Mouse (Mus musculus) liver, adult 2 months (tissue): ENCODE measurements around the gene 6330409D20Rik. TPM values are rescaled to one million over a fixed set of nuclear protein-coding genes. Genes with fewer than 3 reads are reported as not detected.

ENCODE experiments used
- DNase-seq: peaks from one replicate; pipeline ENCODE4 v3.0.0-alpha.2; 2011; ENCODE audit warnings: low read depth, low spot score; ENCODE audit errors: extremely low read depth
- H3K27ac ChIP-seq: fragments of 200-500 bp; replicated peaks from 2 replicates; pipeline ENCODE4 v1.5.1; 2012; ENCODE audit warnings: low read depth, mild to moderate bottlenecking, control low read depth, inconsistent platforms, low read length; ENCODE audit not compliant: insufficient read depth
- H3K27me3 ChIP-seq: fragments of 200-500 bp; 2 replicates; pipeline ENCODE4 v1.6.1; 2012; ENCODE audit warnings: mild to moderate bottlenecking, moderate library complexity, low read length, inconsistent platforms; ENCODE audit not compliant: control insufficient read depth, insufficient read depth
- H3K36me3 ChIP-seq: fragments of 200-500 bp; 2 replicates; pipeline ENCODE4 v1.6.1; 2012; ENCODE audit warnings: low read length, inconsistent platforms; ENCODE audit not compliant: control insufficient read depth, insufficient read depth
- H3K4me1 ChIP-seq: fragments of 200-500 bp; 2 replicates; pipeline ENCODE4 v1.6.1; 2011; ENCODE audit warnings: low read length; ENCODE audit not compliant: control insufficient read depth, insufficient read depth
- H3K4me3 ChIP-seq: fragments of 200-500 bp; 2 replicates; pipeline ENCODE4 v1.5.1; 2011; ENCODE audit warnings: low read depth, mild to moderate bottlenecking, control low read depth, low read length, moderate library complexity; ENCODE audit not compliant: insufficient read depth
- H3K79me2 ChIP-seq: fragments of 200-500 bp; 2 replicates; pipeline ENCODE4 v1.6.1; 2012; ENCODE audit warnings: inconsistent platforms, mild to moderate bottlenecking, low read length, moderate library complexity; ENCODE audit not compliant: control insufficient read depth, insufficient read depth
- H3K9ac ChIP-seq: fragments of 200-500 bp; 2 replicates; pipeline ENCODE4 v1.6.1; 2012; ENCODE audit warnings: low read depth, mild to moderate bottlenecking, control low read depth, inconsistent platforms, low read length
- CTCF ChIP-seq: fragments of 200-500 bp; IDR thresholded peaks from 2 replicates; pipeline ENCODE4 v1.5.1; 2011; ENCODE audit warnings: low read depth, low read length, control low read depth
- POLR2A ChIP-seq: fragments of 200-500 bp; IDR thresholded peaks from 2 replicates; pipeline ENCODE4 v1.6.1; 2011; ENCODE audit warnings: low read length, control low read depth; ENCODE audit not compliant: insufficient read depth; ENCODE audit errors: extremely low read depth
- WGBS: fragments of 180-500 bp; shearing (Covaris S2); methylation state at CpG from one replicate; pipeline ENCODE4 v1.1.7; 2018; 5-methylcytosine and 5-hydroxymethylcytosine counted together
- polyA plus RNA-seq: library from polyadenylated mRNA; depleted of rRNA; stranded (reverse); fragments of >200 nt; gene quantifications from 2 replicates; pipeline ENCODE4 v1.2.3, GENCODE M21; 2012; rRNA removed
- total RNA-seq: library from RNA; depleted of rRNA; stranded (reverse); fragments of >200 nt; gene quantifications from 2 replicates; pipeline ENCODE4 v1.2.3, GENCODE M21; 2014; rRNA removed

Gene 6330409D20Rik
- not detected in 2 replicates for total RNA-seq
- polyA plus RNA-seq, result not detected in 2 replicates

DNA sequence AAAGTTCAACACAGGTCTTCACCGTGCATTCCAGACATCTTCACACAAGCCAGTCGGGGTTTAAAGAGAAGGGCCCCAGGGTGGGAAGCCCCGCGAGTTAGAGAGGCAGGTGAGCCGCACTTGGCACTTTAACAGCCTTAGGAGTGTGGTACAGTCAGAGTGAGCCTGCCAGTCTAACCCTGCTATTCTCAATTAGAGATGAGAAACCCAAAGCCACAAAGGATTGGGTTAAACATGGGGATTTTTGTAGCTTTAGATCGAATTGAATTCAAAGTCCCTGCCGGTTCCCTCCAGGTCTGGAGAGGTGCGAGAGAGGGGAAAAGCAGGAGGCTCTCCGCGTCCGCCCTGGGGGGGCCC, at the start of gene 6330409D20Rik:
Gene 6330409D20Rik (minus strand): TSS at position 101 of the 357 bp plus-strand sequence.
- Histone ChIP-seq H3K27ac (no peak within 1 kb of the TSS), H3K79me2 (no peaks in the 10 kb centered on the region), H3K9ac (peak within 1 kb of the TSS; percentile 24; the same call in 1 of the 2 replicates), H3K4me1 (peaks cover 4% of the 10 kb centered on the region; the same call in 1 of the 2 replicates), H3K27me3 (peaks cover 7% of the 10 kb centered on the region), H3K36me3 (no peaks in the 10 kb centered on the region), H3K4me3 (no peak within 1 kb of the TSS; the same call in 1 of the 2 replicates)
- 24% methylated on average over 11 of the region's 11 CpGs for WGBS
- TF ChIP-seq POLR2A (no peak), CTCF (no peak)
- no peak for DNase-seq

- DNase-seq, result no peak
- H3K4me3 ChIP-seq, result no peak overlapping the region
- H3K4me1 ChIP-seq, result no peaks in the 10 kb centered on the region
- 59% methylated on average over 2 of the region's 2 CpGs for WGBS
- no peak overlapping the region for H3K9ac ChIP-seq
- H3K27me3 ChIP-seq, result no peaks in the 10 kb centered on the region
- H3K36me3 ChIP-seq, result no peaks in the 10 kb centered on the region
- no peaks in the 10 kb centered on the region for H3K79me2 ChIP-seq
- H3K27ac ChIP-seq, result no peak overlapping the region
- TF ChIP-seq CTCF (no peak), POLR2A (no peak)
Measured at GRCm38 (mm10) chr2:32788581-32788980, 47.8 kb upstream of the 6330409D20Rik start.

GRCm38 (mm10) chr2:32787176-32787575, 46.4 kb upstream of the 6330409D20Rik start:
- H3K79me2 ChIP-seq, result no peaks in the 10 kb centered on the region
- 66% methylated on average over 6 of the region's 6 CpGs for WGBS
- H3K27ac ChIP-seq, result no peak overlapping the region
- peak; percentile 7 for DNase-seq
- H3K4me3 ChIP-seq, result no peak overlapping the region
- H3K36me3 ChIP-seq, result no peaks in the 10 kb centered on the region
- H3K4me1 ChIP-seq, result no peaks in the 10 kb centered on the region
- TF ChIP-seq CTCF (peak; percentile 7; the same call in 1 of the 2 replicates), POLR2A (no peak)
- no peak overlapping the region for H3K9ac ChIP-seq
- no peaks in the 10 kb centered on the region for H3K27me3 ChIP-seq

DNA sequence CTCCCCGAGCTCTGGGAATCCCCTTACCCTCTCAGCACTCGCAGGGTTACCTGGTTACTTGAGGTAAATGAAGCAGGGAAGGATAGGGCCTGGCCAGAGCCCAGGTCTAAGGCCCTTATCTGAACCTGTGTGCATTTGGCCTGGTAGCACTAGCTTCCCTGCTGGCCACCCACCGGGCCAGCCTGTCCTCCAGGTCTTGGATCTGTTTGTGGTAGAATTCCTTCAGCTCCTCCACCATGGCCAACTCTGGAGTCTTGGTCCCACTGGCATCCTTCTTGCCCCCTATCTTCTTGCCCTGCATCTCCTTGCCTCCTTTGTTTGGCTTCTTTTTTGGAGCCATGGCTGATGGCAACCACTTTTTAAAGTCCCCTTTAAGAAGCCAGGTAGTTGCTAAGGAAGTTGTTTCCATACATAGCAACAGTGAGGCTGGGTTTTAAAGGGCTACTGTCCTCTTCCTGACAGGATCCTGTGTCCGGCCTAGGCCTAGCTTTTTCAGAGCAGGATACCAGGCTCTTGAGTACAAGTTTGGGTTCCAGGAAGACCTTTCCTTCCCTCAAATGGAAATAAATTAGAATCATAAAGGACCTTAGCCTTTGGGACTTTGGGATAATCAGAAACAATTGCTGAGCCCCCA, 43.3 kb upstream of the 6330409D20Rik start, which contains the start of gene Cfap157:
Gene Cfap157 (minus strand): TSS at position 381 of the 634 bp plus-strand sequence.
- TF ChIP-seq POLR2A (no peak), CTCF (no peak)
- H3K4me1 ChIP-seq, result no peaks in the 10 kb centered on the region
- no peaks in the 10 kb centered on the region for H3K79me2 ChIP-seq
- no peaks in the 10 kb centered on the region for H3K36me3 ChIP-seq
- no peaks in the 10 kb centered on the region for H3K27me3 ChIP-seq
- H3K9ac ChIP-seq, result no peak within 1 kb of the TSS
- H3K4me3 ChIP-seq, result no peak within 1 kb of the TSS
- H3K27ac ChIP-seq, result no peak within 1 kb of the TSS
- peak; percentile 19 for DNase-seq
- 77% methylated on average over 4 of the region's 4 CpGs for WGBS

DNA sequence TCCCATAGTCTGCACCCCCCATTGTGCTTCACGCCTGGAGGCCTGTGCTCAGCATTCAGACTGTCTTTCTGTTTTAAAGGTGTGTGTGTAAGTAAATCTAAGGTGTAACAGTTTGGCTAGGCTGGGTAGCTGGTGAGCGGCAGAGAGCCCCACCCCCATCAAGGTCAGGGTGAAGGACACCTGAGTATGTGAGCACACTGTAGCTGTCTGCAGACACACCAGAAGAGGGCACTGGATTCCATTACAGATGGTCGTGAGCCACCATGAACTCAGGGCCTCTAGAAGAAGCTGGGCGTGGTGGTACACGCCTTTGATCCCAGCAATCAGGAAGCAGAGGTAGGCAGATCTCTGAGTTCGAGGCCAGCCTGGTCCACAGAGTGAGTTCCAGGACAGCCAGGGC, 40.9 kb upstream of the 6330409D20Rik start:
- no peak overlapping the region for H3K27ac ChIP-seq
- no peaks in the 10 kb centered on the region for H3K79me2 ChIP-seq
- no peak overlapping the region for H3K4me3 ChIP-seq
- no peak overlapping the region for H3K9ac ChIP-seq
- 87% methylated on average over 6 of the region's 6 CpGs for WGBS
- H3K4me1 ChIP-seq, result no peaks in the 10 kb centered on the region
- H3K36me3 ChIP-seq, result no peaks in the 10 kb centered on the region
- H3K27me3 ChIP-seq, result no peaks in the 10 kb centered on the region
- DNase-seq, result no peak
- TF ChIP-seq POLR2A, result no peak
- no peak for TF ChIP-seq CTCF

GRCm38 (mm10) chr2:32779714-32780113, 38.9 kb upstream of the 6330409D20Rik start:
- Histone ChIP-seq H3K27ac (no peak overlapping the region), H3K36me3 (no peaks in the 10 kb centered on the region), H3K9ac (no peak overlapping the region), H3K4me1 (no peaks in the 10 kb centered on the region), H3K27me3 (no peaks in the 10 kb centered on the region), H3K4me3 (no peak overlapping the region), H3K79me2 (no peaks in the 10 kb centered on the region)
- TF ChIP-seq POLR2A (no peak), CTCF (no peak)
- WGBS, result 92% methylated on average over 6 of the region's 6 CpGs
- DNase-seq, result no peak
